Mouse (Mus musculus) R1 (cell line): ENCODE results near the gene Map3k3.
"Not testable (repeated sequence)": the region's sequence is repeated elsewhere in the genome, so short reads cannot be mapped to it uniquely, and the experiment has no call there.

ENCODE experiments used
- DNase-seq: peaks from one replicate; pipeline ENCODE4 v3.0.0-alpha.2; 2018; ENCODE audit warnings: low read depth, low spot score

The Map3k3 gene

GRCm38 (mm10) chr11:106192241-106192640, 107.8 kb downstream of the Map3k3 start:
- no peak for DNase-seq

DNA sequence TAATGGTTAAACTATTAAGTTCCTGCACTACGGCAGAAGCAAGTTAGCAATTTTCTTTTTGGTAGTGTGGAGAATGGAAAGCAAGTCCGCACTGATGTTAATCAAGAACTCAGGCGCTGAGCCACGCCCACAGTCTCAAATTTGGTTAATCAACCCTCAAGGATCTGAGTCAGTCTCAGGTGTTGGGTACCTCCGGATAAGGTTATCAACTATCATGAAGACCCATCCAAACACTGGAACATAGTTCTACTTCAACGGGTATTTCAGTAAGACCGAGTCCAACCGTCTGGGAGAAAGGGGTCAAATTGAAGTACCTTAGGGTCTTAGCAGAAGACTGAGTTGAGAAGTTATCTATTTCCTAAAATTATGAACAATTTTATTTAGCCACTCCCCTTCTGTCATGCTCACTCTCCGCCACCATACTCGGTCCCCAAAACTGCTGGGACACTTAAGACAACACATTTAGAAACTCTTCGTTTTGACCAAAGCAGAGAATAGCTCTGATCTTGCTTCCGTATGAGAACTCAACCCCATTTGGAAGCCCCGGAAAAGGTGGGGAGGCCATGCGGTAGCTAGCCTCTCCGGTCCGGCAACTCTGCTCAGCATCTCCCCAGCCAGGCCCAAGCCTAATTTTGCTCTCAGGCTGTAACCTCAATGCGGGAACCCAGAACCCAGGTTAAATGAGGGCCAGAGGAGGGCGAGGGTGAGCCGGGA, 108.4 kb downstream of the Map3k3 start:
- peak; percentile 34 for DNase-seq

GRCm38 (mm10) chr11:106193371-106194154, 109.2 kb downstream of the Map3k3 start:
- peak; percentile 97 for DNase-seq

DNA sequence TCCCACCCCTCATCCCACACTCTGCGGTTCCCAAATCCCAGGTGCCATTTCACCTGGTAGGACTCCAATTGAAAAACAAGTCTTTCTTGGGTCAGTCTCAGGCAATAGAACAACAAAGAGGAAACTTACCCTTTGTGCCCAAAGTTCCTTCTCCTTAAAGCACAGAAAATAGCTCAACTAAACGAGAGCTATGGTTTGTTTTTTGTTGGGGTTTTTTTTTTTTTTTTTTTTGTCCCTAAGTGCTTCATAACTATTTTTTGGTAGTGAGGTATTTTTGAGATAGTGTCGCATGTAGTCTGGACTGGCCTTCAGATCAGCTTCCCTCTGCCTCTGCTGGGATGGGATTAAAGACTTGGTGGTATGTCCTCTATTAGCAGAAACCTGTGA, 109.7 kb downstream of the Map3k3 start:
- DNase-seq: no peak

DNA sequence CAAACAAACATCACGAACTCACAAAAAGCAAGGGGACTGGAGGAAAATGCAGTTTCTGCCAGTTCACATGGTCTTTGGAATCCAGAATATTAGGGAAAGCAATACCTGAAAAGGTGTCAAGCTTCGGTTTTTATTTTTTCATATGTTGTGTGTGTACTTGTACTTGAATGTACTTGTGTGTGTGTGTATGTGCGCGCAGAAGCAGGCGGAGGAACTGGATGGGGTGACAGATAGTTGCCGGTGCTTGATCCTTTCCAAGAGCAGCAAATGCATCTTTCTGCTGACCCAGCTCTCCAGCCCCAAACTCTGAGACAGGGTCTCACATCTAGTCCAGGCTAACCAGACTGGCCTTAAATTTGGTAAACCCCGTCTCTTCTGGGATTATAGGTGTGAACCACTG, 110.5 kb downstream of the Map3k3 start:
- no peak for DNase-seq

- no peak for DNase-seq
Measured at GRCm38 (mm10) chr11:106195341-106195740, 110.9 kb downstream of the Map3k3 start.

GRCm38 (mm10) chr11:106198277-106198676, 113.9 kb downstream of the Map3k3 start:
- no peak for DNase-seq

DNA sequence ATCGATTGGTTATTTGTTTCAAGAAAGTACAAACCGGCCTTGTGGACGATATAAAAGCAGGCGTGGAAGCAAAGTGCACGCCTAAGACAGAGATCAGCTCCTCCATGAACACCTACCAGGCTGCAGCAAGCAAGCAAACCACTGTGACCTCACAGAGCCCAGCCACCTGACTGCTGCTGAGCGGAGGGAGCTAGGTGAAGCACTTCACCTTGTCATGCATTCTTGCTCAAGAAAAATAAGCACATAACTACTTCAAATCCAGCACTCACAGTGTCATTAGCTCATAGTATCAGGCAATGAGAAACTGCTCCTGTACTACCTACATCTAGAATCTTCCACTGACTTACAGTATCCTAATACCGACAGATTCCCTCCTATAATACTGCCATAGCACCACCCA, 115.6 kb downstream of the Map3k3 start:
- not testable (repeated sequence) for DNase-seq

DNA sequence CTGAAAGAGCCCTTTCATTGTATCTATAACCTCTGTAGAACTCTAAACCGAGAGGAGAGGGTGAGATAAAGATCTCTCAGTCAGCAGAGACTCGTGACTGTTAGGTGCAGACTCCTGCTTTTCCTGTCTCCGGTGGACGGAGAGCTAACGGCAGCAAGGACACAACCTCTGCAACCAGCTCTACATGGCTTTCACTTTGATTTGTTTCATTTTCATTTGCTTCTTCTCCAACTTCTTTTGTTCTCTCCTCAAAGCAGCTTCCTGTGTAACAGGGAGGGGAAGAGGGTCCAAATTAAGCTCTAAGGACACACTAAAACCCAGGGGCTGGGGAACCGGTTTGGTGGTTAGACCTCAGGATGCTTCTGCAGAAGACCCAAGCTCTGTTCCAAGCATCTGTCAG, 116.3 kb downstream of the Map3k3 start:
- DNase-seq: no peak

DNA sequence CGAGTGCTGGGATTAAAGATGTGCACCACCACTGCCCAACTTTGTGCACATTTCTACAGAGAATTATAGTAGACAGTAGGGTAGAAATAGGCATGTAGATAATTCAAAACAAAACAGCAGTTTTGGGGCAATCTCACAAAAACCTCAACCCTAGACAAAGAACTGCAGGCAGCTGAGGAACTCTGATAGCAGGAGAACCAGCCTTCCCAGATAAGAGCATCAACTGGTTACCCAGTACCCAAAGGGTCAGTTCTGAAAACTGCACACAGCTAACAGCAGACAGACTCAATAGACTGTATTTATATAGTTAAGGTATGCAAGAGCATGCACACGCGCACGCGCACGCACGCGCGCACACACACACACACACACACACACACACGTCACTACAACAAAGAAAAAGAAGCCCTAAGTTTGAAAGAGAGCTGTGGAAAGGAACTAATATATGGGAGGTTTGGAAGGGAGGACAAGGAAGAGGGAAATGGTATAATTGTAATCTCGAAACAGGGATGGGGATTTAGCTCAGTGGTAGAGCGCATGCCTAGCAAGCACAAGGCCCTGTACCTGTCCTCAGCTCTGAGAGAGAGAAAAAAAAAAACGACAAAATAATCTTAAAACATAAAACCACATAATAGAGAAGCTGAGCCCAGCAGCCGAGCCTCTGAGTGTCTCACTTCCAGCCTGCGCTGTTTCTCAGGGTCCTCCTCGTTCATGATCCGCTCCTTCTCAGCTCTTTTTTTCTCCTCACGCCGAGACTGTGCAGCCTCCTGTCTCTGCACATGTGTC, 117.1 kb downstream of the Map3k3 start:
- DNase-seq: no peak

GRCm38 (mm10) chr11:106202123-106202465, 117.7 kb downstream of the Map3k3 start, which contains the start of gene Strada:
Gene Strada, minus strand, starts transcription at chr11:106202168.
- DNase-seq: no peak
